Mouse (Mus musculus): ENCODE measurements at regions not wholly inside any gene's neighbourhood (a gene's known extent, or its start where the extent isn't known, plus 50 kb on each side); places are given as distances from the start of the nearest gene placed in this dataset.

GRCm38 (mm10) chr3:45246601-45247000, 131.6 kb upstream of the Pcdh10 start:
- TF ChIP-seq CTCF (conservative IDR thresholded peaks at IDR 0.05; ENCODE audit: low read length) (no peak), NANOG (IDR thresholded peaks at IDR 0.05; ENCODE audit: borderline replicate concordance, low read length) (no peak)

Measured in E14TG2a.4 (cell line).